Mouse (Mus musculus): ENCODE results near the gene Hs6st1.

DNA sequence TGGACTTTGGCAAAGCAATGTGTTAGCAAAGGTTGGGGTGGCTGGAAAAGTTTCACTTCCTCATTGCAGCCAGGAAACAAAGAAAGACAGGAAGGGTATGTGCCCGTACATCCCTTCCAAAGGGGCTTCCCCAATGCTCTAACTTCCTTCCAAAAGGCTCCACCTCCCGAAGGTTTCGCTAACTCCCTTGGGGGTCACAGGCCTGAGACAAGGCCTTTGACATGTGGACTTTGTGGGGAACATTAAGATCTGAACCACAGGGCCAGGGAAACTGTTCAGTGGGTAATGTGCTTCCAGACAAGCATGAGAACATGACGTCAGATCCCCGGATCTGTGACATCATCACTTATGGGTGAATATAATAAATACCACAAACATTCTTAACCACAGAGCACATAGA is 15.5 kb upstream of the Hs6st1 start:
- TF ChIP-seq CTCF (IDR thresholded peaks at IDR 0.05; ENCODE audit: low read depth, low read length): no peak
- no peak for TF ChIP-seq EP300 (IDR thresholded peaks at IDR 0.05; ENCODE audit: insufficient read depth, low read depth, low read length)
- no peak for TF ChIP-seq POLR2A (IDR thresholded peaks at IDR 0.05; ENCODE audit: insufficient read depth, low read length)

All from ES-Bruce4 (cell line).